Mouse (Mus musculus) forebrain, embryonic 11.5 days (tissue): ENCODE results near the gene Rffl. TPM values are rescaled to one million over a fixed set of nuclear protein-coding genes. Genes with fewer than 3 reads are reported as not detected.
"Not testable (repeated sequence)": the region's sequence is repeated elsewhere in the genome, so short reads cannot be mapped to it uniquely, and the experiment has no call there.

ENCODE experiments used
- ATAC-seq: fragments of 200-750 bp; cut with Nextera tagmentation; replicated peaks from 2 replicates; pipeline ENCODE4 v1.8.0; 2017; ENCODE audit warnings: moderate TSS enrichment; ENCODE audit not compliant: low FRiP score
- DNase-seq: peaks from one replicate; pipeline ENCODE4 v3.0.0-alpha.2; 2017; ENCODE audit warnings: low spot score
- H3K27ac ChIP-seq: fragments of 300-500 bp; sonication (generic); 2 replicates; pipeline ENCODE4 v1.5.1; 2014; ENCODE audit warnings: low read depth, low read length
- H3K27me3 ChIP-seq: fragments of 300-500 bp; sonication (generic); 2 replicates; pipeline ENCODE4 v1.6.1; 2014; ENCODE audit warnings: mild to moderate bottlenecking, low read length, mixed read lengths; ENCODE audit not compliant: control insufficient read depth, insufficient read depth
- H3K36me3 ChIP-seq: fragments of 300-500 bp; sonication (generic); 2 replicates; pipeline ENCODE4 v1.6.1; 2014; ENCODE audit warnings: mild to moderate bottlenecking, low read length, moderate library complexity, mixed read lengths; ENCODE audit not compliant: control insufficient read depth, insufficient read depth
- H3K4me1 ChIP-seq: fragments of 300-500 bp; sonication (generic); replicated peaks from 2 replicates; pipeline ENCODE4 v1.6.1; 2014; ENCODE audit warnings: low read length, mixed read lengths; ENCODE audit not compliant: control insufficient read depth, insufficient read depth
- H3K4me2 ChIP-seq: fragments of 300-500 bp; sonication (generic); 2 replicates; pipeline ENCODE4 v1.6.1; 2014; ENCODE audit warnings: low read depth, mild to moderate bottlenecking, low read length, moderate library complexity, mixed read lengths; ENCODE audit not compliant: severe bottlenecking
- H3K4me3 ChIP-seq: fragments of 300-500 bp; sonication (generic); 2 replicates; pipeline ENCODE4 v1.5.1; 2014; ENCODE audit warnings: low read depth, low read length
- H3K9ac ChIP-seq: fragments of 300-500 bp; sonication (generic); 2 replicates; pipeline ENCODE4 v1.6.1; 2014; ENCODE audit warnings: low read length
- H3K9me3 ChIP-seq: fragments of 300-500 bp; sonication (generic); 2 replicates; pipeline ENCODE4 v1.6.1; 2016; ENCODE audit warnings: low read length, mixed read lengths; ENCODE audit not compliant: control insufficient read depth
- whole genome bisulfite sequencing: fragments of 180-500 bp; shearing (Covaris S2); extraction: QIAGEN DNeasy Blood & Tissue Kit; methylation state at CpG from one replicate; pipeline ENCODE4 v1.1.7; 2014; 5-methylcytosine and 5-hydroxymethylcytosine counted together
- polyA plus RNA-seq: library from polyadenylated mRNA; unstranded; fragments of >200 nt; fragmentation: Nextera tagmentation; extraction: Ambion mirVana; gene quantifications from 2 replicates; pipeline ENCODE4 v1.2.1, GENCODE M21; 2014

The Rffl gene
- polyA plus RNA-seq, 1 experiment from 2014 or later: 17.0 TPM

GRCm38 (mm10) chr11:82846079-82846436, 25.0 kb downstream of the Rffl start:
- Histone ChIP-seq H3K4me2 (peak overlapping the region; percentile 24; the same call in 1 of the 2 replicates), H3K36me3 (no peaks in the 10 kb centered on the region), H3K4me3 (no peak overlapping the region), H3K9ac (peak overlapping the region; percentile 33), H3K27me3 (0 out of 2 replicates have a peak, but pooled peaks cover 2% of the 10 kb centered on the region), H3K9me3 (no peaks in the 10 kb centered on the region), H3K27ac (no peak overlapping the region; the same call in 1 of the 2 replicates), H3K4me1 (peaks cover 9% of the 10 kb centered on the region; the same call in 1 of the 2 replicates)
- no peak for ATAC-seq
- WGBS: 27% methylated on average over 4 of the region's 4 CpGs
- DNase-seq: no peak

DNA sequence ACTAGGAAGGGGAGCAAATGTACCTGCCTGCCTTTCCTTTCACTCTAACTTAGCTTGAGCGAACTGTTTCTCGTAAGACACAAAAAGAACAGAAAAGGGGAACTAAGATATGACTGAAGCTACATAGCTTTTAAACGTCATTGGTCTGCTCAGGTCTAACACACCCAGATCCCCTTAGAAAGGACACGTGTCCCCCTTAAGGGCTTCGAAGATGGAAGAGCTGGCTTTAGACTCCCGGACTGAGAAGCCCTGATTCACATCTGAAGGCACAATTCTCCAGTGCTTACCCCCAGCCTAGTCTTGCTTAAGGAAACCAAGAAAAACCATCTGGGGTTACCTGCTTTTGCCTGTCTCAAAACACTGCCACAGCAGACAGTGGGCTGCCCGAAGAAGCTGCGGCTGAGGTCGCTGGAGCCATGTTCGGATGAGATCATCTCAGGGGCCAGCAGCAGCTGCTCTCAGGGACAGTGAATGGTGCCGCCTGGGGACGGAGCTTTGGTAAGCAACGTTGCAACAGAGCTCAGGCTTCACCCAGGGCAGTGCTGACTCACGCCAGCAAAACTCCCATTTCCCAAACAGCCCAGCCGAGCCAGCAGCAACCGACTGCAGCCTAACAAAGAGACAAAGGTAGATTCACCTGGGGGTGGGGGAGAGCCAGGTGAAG, 25.5 kb downstream of the Rffl start:
- H3K9ac ChIP-seq: peak overlapping the region; percentile 33

DNA sequence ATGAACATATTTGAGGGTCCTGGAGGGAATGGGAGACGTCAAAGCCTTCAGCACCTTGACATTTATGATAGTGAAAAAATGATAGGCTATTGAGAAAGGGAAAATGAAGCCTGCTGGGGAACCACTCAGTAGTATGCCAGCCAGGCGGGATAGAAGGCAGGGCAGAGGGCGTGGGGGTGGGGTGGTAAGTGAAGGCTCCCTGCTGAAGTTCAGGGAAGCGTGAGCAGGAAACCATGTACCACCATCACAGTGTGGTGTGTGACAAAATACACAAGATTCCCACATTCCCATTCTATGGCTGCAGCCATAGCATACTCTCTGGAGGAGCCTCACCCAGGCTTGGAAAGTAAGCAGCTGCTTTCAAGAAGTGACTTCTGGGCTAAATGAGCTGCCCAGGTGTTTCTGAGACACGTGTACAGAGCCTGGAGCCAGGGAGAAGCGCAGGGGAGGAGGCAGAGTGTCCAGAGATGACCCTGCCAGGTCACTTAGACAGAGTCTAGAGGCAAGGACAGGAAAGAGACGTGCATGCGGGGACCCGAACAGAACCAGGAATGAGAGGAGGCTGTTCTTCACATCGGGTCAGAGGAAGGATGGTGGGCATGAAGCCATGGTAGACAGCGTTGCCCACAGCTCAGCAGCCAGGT, 26.1 kb downstream of the Rffl start:
- H3K36me3 ChIP-seq: no peaks in the 10 kb centered on the region
- peaks cover 9% of the 10 kb centered on the region; the same call in 1 of the 2 replicates for H3K4me1 ChIP-seq
- 0 out of 2 replicates have a peak, but pooled peaks cover 2% of the 10 kb centered on the region for H3K27me3 ChIP-seq
- ATAC-seq: no peak
- no peak for DNase-seq
- H3K9ac ChIP-seq: no peak overlapping the region
- no peaks in the 10 kb centered on the region for H3K9me3 ChIP-seq
- H3K27ac ChIP-seq: no peak overlapping the region; the same call in 1 of the 2 replicates
- WGBS: 67% methylated on average over 11 of the region's 11 CpGs
- H3K4me3 ChIP-seq: no peak overlapping the region
- no peak overlapping the region for H3K4me2 ChIP-seq

More for the DNA sequence above, 25.5 kb downstream of the Rffl start:
- no peak overlapping the region; the same call in 1 of the 2 replicates for H3K27ac ChIP-seq
- H3K4me1 ChIP-seq: peaks cover 9% of the 10 kb centered on the region; the same call in 1 of the 2 replicates
- H3K9me3 ChIP-seq: no peaks in the 10 kb centered on the region
- ATAC-seq (peak; percentile 71), DNase-seq (peak; percentile 76)
- peak overlapping the region; percentile 24; the same call in 1 of the 2 replicates for H3K4me2 ChIP-seq
- WGBS: 25% methylated on average over 16 of the region's 16 CpGs
- no peaks in the 10 kb centered on the region for H3K36me3 ChIP-seq
- H3K27me3 ChIP-seq: 0 out of 2 replicates have a peak, but pooled peaks cover 2% of the 10 kb centered on the region
- H3K4me3 ChIP-seq: no peak overlapping the region

DNA sequence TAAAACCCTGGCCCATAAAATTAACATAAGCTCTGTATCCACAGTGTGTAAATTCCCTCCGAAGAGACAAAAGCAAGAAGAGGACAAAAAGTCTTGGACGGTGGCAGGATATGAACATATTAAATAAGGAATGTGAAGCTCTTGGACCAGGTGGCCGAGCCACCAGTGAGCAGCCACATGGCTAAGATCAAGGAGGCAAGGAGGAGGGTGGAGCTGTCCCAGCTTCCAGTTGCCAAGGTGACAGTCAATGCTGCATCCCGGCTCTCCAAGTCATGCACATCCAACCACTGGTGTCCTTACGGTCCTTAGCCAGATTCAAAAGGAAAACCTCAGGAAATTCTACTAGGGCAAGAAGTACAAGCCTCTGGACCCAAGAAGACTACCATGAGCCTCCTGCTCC, 32.5 kb downstream of the Rffl start:
- Histone ChIP-seq H3K9me3 (no peaks in the 10 kb centered on the region), H3K27me3 (no peaks in the 10 kb centered on the region), H3K4me2 (no peak overlapping the region), H3K4me1 (peaks cover 15% of the 10 kb centered on the region; the same call in 1 of the 2 replicates), H3K27ac (no peak overlapping the region), H3K9ac (no peak overlapping the region), H3K36me3 (no peaks in the 10 kb centered on the region), H3K4me3 (no peak overlapping the region)
- DNase-seq (no peak), ATAC-seq (no peak)
- 59% methylated on average over 5 of the region's 5 CpGs for WGBS

- no peak for DNase-seq
- no peaks in the 10 kb centered on the region for H3K27me3 ChIP-seq
- no peaks in the 10 kb centered on the region for H3K9me3 ChIP-seq
- no peak overlapping the region for H3K4me3 ChIP-seq
- no peak for ATAC-seq
- H3K4me1 ChIP-seq: peaks cover 15% of the 10 kb centered on the region; the same call in 1 of the 2 replicates
- no peak overlapping the region for H3K27ac ChIP-seq
- WGBS: 4% methylated on average over 7 of the region's 7 CpGs
- no peak overlapping the region for H3K9ac ChIP-seq
- H3K4me2 ChIP-seq: no peak overlapping the region; the same call in 1 of the 2 replicates
- H3K36me3 ChIP-seq: no peaks in the 10 kb centered on the region
Observed at GRCm38 (mm10) chr11:82837848-82838247, 33.2 kb downstream of the Rffl start.

DNA sequence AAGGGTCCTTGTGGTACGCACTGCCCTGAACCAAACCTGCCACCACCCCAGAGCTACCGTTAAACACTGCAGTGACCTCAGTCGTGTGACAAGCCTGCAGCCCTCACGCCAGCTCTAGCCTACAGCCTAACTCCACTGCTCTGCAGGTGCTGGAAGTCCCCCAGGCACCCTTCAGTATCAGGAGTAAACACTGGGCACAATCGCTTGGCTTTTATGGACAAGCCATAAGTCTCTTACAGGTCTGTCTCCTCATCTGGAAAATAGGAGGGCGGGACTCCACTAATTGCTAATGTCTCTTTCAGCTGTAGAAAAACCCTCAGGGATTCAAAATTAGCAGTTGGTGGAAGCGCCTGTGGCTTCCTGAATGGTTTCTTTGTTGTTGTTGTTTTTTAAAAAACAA, 33.8 kb downstream of the Rffl start:
- H3K27ac ChIP-seq: no peak overlapping the region; the same call in 1 of the 2 replicates

GRCm38 (mm10) chr11:82835616-82836432, 35.2 kb downstream of the Rffl start:
- ATAC-seq (no peak), DNase-seq (no peak)
- no peaks in the 10 kb centered on the region for H3K27me3 ChIP-seq
- no peak overlapping the region for H3K4me3 ChIP-seq
- WGBS: 66% methylated on average over 11 of the region's 11 CpGs
- H3K4me2 ChIP-seq: no peak overlapping the region
- H3K27ac ChIP-seq: peak overlapping the region; percentile 48; the same call in 1 of the 2 replicates
- H3K9ac ChIP-seq: no peak overlapping the region
- H3K9me3 ChIP-seq: no peaks in the 10 kb centered on the region
- no peaks in the 10 kb centered on the region for H3K36me3 ChIP-seq
- peaks cover 24% of the 10 kb centered on the region; the same call in 1 of the 2 replicates for H3K4me1 ChIP-seq

More for the DNA sequence above, 33.8 kb downstream of the Rffl start:
- 27% methylated on average over 7 of the region's 7 CpGs for WGBS
- ATAC-seq (0 out of 2 replicates have a peak, but pooled peaks have one; percentile 24), DNase-seq (no peak)
- Histone ChIP-seq H3K4me3 (no peak overlapping the region), H3K9me3 (no peaks in the 10 kb centered on the region), H3K36me3 (no peaks in the 10 kb centered on the region), H3K4me1 (peaks cover 15% of the 10 kb centered on the region; the same call in 1 of the 2 replicates), H3K9ac (no peak overlapping the region), H3K27me3 (no peaks in the 10 kb centered on the region), H3K4me2 (no peak overlapping the region)

DNA sequence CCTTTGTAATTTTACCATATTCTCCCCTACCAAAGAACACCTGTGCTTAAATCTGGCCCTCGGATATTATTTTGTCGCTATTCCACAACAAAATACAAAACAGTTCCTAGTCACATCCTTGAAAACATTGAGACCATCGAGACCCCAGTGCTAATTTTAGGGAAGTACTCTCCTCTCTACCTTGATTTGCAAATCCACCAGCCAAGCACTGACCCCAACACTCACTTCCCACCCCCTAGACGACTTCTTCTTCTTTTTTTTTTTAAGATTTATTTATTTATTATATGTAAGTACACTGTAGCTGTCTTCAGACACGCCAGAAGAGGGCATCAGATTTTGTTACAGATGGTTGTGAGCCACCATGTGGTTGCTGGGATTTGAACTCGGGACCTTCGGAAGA, 36.7 kb downstream of the Rffl start:
- H3K27ac ChIP-seq, H3K36me3 ChIP-seq, H3K9ac ChIP-seq, H3K4me2 ChIP-seq, H3K9me3 ChIP-seq, ATAC-seq, H3K4me3 ChIP-seq, DNase-seq, H3K27me3 ChIP-seq: not testable (repeated sequence)
- WGBS: 93% methylated on average over 7 of the region's 7 CpGs
- peaks cover 25% of the 10 kb centered on the region; the same call in 1 of the 2 replicates for H3K4me1 ChIP-seq
